Mouse (Mus musculus) forelimb bud, embryonic 11.5 days (tissue): ENCODE data around the gene Cenpi.
A peak's percentile ranks its signal among the peaks of the same experiment; 100 is the strongest.

Source experiments
- DNase-seq: peaks from one replicate; pipeline ENCODE4 v3.0.0-alpha.2; 2012; ENCODE audit warnings: low read depth, low spot score

Cenpi gene

GRCm38 (mm10) chrX:134362156-134362555, 54.3 kb downstream of the Cenpi start:
- DNase-seq = no peak

- DNase-seq = no peak
Observed at GRCm38 (mm10) chrX:134365421-134365820, 57.5 kb downstream of the Cenpi start.

DNA sequence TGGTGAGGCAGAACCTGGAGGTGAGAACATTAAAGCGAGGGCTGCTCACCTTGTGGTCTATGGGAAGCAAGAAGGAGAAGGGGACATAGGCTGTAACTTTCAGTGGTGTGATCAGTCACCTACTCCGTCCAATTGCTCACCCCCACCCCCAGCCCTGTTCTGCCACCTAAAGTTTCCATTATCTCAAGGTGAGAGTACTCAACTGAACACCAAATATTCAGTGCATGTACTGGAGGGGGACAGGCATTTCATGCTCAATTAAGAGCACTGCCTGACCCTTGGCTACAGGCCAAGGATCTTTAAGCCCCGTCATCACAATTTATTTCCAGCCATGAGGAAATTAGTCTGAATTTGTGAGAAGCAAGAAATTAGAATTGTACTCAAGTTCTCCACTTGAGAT, 58.7 kb downstream of the Cenpi start:
- no peak for DNase-seq

DNA sequence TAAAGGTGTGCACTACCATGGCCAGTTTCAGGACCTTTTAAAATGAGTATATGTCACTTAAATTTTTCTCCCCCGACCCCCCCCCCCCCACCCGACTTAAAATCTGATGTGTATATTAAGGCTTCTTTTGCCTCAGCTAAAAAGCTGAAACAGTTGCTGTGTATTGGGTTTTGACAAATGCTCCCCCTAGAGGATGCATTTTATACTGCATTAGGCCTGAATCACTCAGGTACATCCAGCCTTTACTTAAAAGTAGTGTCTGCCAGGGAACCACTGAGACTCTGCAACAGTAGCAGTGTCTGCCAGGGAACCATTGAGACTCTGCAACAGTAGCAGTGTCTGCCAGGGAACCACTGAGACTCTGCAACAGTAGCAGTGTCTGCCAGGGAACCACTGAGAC, 63.4 kb downstream of the Cenpi start:
- DNase-seq = peak; percentile 4

- peak; percentile 2 for DNase-seq
Observed at GRCm38 (mm10) chrX:134374190-134374589, 66.3 kb downstream of the Cenpi start.

GRCm38 (mm10) chrX:134384896-134385295, 77.0 kb downstream of the Cenpi start:
- DNase-seq = no peak

DNA sequence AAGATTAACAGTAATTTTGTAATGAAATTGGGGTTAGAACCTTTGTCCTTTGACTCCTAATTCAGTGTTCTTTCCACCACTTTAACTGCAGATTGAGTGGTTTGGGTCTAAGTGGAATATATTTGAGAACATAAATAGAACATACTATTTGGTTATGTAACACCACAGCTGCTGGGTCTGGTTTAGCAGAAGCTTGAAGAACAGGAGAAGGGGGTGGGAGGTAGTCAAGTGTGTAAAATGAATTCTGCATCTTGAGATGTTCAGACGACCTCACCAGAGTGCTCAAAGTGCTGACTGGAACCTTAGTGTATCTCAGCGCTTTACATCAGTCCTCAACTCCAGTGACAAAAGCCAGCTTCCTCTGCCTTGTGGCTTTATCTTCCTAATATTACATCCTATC, 91.1 kb downstream of the Cenpi start:
- DNase-seq = no peak

DNA sequence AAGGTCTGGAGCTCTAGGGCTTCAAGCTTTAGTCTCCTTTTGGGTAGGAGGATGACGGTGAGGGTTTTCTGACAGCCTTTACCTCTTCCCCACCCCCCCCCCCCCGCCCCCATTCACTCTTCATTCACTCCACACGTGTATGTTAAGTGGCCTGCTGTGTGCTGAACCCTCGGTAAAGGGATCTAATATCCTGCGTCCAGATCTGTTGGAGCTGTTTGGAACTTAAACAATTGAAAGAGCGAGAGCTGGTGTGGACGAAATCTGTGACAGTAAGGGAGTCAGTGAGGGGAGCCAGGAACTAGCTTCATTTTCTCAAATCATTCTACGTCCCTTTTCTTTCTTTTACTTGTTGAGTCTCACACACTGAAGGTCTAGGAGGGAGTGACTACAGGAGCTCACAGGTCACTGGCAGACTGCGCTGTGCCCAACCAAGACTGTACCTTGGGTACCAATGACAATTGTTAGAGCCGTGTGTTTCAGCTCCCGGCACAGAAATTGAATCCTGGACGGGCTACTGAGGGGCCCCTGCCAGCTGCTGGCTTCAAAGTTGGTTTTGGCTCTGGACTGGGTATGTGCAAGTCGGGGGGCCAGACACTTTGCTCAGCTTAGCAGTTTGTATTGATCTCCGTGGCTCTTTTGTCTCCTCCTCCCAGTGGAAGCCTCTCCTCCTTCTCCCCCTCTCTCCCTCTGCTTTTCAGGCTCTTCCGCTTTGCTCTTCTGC, 96.1 kb downstream of the Cenpi start, which contains the start of gene Drp2:
Gene Drp2 (plus strand): TSS at position 689 of the 721 bp plus-strand sequence.
- DNase-seq = no peak

- peak; percentile 2 for DNase-seq
Observed at GRCm38 (mm10) chrX:134404584-134404955, 96.7 kb downstream of the Cenpi start.

GRCm38 (mm10) chrX:134409354-134409900, 101.5 kb downstream of the Cenpi start:
- DNase-seq = no peak

DNA sequence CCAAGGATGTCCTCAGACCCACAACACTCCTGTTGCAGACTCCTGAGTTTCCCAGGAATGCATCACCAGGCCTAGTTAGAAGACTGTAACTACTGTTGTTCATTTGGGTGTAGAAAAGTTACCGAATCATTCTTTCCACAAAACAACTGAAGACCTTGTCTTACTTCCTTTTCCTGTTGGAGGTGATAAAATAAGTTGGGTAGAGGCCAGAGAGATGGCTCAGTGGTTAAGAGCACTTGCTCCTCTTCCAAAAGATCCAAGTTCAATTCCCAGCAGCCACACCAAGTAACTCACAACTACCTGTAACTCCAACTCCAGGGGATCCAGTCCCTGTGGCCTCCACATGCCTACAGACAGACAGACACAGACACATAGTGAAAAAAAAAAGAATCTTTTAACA, 104.2 kb downstream of the Cenpi start:
- no peak for DNase-seq
